Mouse (Mus musculus): ENCODE results near the gene Ndufa4l2. TPM values are rescaled to one million over a fixed set of nuclear protein-coding genes. Genes with fewer than 3 reads are reported as not detected.

Gene Ndufa4l2
- total RNA-seq (2018; cell fraction: chromatin; rRNA removed) = 1 to 10 TPM in 1 of 26 experiments, not detected in 25; 1.9 TPM
- total RNA-seq (2018; cell fraction: cytosol; rRNA removed) = not detected
- total RNA-seq (2018; cell fraction: nucleus; rRNA removed) = not detected
- not detected in 3 replicates for polyA plus RNA-seq (2018)

DNA sequence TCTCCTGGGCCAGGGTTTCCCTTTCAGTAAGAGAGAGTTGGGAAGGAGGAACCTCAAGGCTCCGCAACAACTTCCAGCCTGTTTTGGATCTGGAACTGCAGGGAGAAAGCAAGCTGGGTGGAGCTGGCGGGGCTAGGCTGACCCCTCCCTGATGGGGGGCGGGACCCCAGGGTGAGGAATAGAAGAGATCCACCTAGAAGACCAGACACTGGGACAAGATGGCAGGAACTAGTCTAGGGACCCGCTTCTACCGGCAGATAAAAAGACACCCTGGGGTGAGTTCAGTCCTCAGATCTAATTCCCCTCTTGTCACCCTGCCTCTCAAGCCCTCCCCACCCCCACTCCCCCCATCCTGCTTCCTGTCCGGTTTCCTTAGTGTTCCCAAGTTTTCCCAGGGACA is at the start of gene Ndufa4l2:
Gene Ndufa4l2, plus strand, starts transcription at position 204 of the 400 bp plus-strand sequence.
- no peaks in the 10 kb centered on the region; the same call in 1 of the 2 replicates for H3K36me3 ChIP-seq (ENCODE audit: inconsistent target)
- WGBS (ENCODE audit: missing documents) = 39% methylated on average over 5 of the region's 6 CpGs
- no peaks in the 10 kb centered on the region for H3K79me2 ChIP-seq (ENCODE audit: inconsistent target)
- no peak within 1 kb of the TSS for H3K27ac ChIP-seq
- no peak within 1 kb of the TSS for H3K4me3 ChIP-seq (ENCODE audit: inconsistent target)

- H3K79me2 ChIP-seq (ENCODE audit: inconsistent target) = no peaks in the 10 kb centered on the region
- WGBS (ENCODE audit: missing documents) = 6% methylated on average over 15 of the region's 15 CpGs
- H3K27ac ChIP-seq = no peak overlapping the region
- H3K36me3 ChIP-seq (ENCODE audit: inconsistent target) = peaks cover 34% of the 10 kb centered on the region
- no peak overlapping the region for H3K4me3 ChIP-seq (ENCODE audit: inconsistent target)
These were observed 43.3 kb upstream of the Ndufa4l2 start for GRCm38 (mm10) chr10:127471281-127471988.

- WGBS (ENCODE audit: missing documents) = 46% methylated on average over 9 of the region's 9 CpGs
- Histone ChIP-seq H3K79me2 (ENCODE audit: inconsistent target) (no peaks in the 10 kb centered on the region), H3K27ac (no peak overlapping the region), H3K4me3 (ENCODE audit: inconsistent target) (no peak overlapping the region), H3K36me3 (ENCODE audit: inconsistent target) (peaks cover 46% of the 10 kb centered on the region)
These were observed 42.0 kb upstream of the Ndufa4l2 start for GRCm38 (mm10) chr10:127472722-127473121.

DNA sequence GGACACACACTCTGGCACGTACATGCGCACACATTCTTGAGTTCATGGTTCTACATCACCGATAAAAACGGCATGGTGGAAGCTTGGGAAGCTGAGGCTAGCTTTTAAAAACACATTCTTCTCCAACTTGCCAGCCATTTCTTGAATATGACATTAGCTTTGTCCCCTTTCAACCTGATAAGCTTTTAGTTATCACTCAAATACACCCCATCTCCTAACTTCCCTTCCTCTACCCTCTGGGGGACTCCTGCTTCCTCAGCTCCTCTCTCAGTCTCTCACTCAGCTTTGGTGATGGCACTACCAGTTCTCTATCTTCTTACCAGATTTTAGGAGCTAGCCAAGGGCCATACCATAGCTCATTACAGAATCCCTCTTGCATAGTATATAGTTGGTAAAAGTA is 39.6 kb upstream of the Ndufa4l2 start:
- WGBS (ENCODE audit: missing documents) = 97% methylated on average over 4 of the region's 4 CpGs
- Histone ChIP-seq H3K79me2 (ENCODE audit: inconsistent target) (no peaks in the 10 kb centered on the region), H3K4me3 (ENCODE audit: inconsistent target) (no peak overlapping the region), H3K36me3 (ENCODE audit: inconsistent target) (peaks cover 42% of the 10 kb centered on the region), H3K27ac (no peak overlapping the region)

DNA sequence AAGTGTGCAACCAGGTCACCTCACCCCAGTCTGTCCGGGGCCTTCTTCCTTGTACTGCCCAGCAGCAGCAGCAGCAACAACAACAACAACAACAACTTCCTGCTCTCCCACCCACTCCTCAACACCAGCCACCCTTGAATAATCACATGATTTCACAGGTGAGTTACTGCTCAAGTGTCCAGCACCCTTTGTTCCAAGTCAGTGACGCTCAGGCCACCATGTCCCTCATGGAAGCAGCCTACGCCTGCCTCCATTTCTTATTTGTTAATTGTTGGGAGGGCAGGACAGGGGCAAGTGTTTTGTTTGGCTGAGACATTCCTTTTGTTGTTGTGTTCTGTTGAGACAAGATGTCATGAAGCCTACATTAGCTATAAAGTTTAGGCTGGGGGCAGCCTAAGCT is 38.2 kb upstream of the Ndufa4l2 start:
- Histone ChIP-seq H3K4me3 (ENCODE audit: inconsistent target) (no peak overlapping the region), H3K79me2 (ENCODE audit: inconsistent target) (no peaks in the 10 kb centered on the region), H3K27ac (no peak overlapping the region), H3K36me3 (ENCODE audit: inconsistent target) (peaks cover 42% of the 10 kb centered on the region)
- 97% methylated on average over 3 of the region's 3 CpGs for WGBS (ENCODE audit: missing documents)

DNA sequence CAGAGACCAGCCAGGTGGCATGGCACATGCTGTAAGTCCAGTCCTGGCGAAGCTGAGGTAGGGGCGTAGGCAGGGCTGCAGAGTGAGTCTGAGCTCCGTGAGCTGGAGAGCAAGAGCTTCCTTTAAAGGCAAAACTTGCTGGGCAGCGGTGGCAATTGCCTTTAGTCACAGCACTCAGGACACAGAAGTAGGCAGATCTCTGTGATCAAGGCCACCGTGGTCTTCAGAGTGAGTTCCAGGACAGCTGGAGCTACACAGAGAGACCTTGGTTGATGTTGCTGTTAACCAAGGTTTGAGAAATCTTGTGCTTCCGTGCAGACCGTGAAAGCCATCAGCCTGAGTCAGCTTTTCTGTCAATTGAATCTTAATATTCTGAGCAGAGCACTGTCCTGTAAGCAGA is 37.5 kb upstream of the Ndufa4l2 start:
- H3K36me3 ChIP-seq (ENCODE audit: inconsistent target) = peaks cover 42% of the 10 kb centered on the region
- H3K27ac ChIP-seq = no peak overlapping the region
- H3K4me3 ChIP-seq (ENCODE audit: inconsistent target) = no peak overlapping the region
- WGBS (ENCODE audit: missing documents) = 93% methylated on average over 7 of the region's 7 CpGs
- no peaks in the 10 kb centered on the region for H3K79me2 ChIP-seq (ENCODE audit: inconsistent target)

DNA sequence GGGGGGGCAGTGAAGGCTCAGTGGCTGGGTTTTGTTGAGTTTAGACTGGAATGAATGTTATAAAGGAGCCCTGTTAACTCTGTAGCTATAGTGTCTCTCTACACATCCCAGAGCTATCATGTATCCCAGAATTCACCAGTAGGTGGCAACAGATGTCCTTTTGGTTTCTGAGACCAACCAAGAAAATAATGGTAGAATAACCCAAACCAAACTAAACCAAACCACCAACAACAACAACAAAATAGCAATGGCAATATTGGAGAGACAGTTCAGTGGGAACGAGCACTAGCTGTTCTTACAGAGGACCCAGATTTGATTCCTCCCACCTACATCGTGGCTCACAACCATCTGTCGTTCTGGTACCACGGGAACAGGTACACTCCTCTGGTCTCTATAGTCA is 35.6 kb upstream of the Ndufa4l2 start:
- no peak overlapping the region for H3K4me3 ChIP-seq (ENCODE audit: inconsistent target)
- WGBS (ENCODE audit: missing documents) = 82% methylated on average over 3 of the region's 4 CpGs
- peaks cover 34% of the 10 kb centered on the region; the same call in 1 of the 2 replicates for H3K36me3 ChIP-seq (ENCODE audit: inconsistent target)
- no peaks in the 10 kb centered on the region for H3K79me2 ChIP-seq (ENCODE audit: inconsistent target)
- H3K27ac ChIP-seq = no peak overlapping the region

DNA sequence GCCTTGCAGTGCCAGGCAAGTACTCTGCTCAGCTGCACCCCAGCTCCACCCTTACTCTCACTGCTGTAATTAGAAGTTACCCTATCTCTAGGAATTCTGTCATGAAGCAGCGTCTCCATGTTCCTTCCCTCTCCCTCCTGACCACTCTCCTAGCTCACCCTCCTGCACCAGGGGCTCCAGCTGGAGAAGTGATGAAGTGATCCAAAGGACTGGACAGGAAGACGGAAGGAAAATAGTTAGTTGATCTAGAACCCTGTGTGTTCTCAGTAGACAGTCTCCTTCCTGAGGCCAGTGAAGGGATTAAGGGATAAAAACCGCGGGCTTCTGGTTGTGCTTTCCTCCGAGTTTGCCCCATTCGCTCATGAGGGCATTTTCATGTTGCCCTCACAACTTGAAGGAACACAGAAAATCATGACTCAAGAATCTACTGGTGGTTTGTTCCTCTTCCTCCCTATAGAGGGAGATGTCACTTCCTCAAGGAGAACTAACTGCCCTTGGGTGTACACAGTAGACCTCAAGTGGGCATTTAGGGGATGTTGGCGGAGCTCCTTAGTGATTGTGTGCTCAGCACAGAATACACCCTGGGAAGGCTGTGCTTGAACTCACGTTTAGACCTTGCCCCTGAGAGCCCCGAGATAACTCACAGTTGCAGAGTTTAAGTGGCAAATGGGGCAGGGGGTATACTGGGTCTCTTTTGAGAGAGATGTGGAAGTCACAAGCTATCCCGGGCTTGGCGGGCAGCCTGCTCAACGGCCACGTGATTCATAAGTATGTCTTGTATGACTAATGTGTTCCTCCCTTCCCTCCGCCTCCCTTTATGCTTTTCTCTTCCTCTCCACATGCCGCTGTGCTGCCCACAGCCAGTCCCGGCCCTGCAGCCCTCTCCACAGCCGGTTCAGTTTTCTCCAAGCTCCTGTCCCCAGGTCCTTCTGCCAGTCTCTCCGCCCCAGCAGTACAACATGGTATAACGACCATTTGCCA is 33.6 kb upstream of the Ndufa4l2 start:
- WGBS (ENCODE audit: missing documents) = 10% methylated on average over 19 of the region's 19 CpGs
- H3K4me3 ChIP-seq (ENCODE audit: inconsistent target) = peak overlapping the region; percentile 12
- peaks cover 33% of the 10 kb centered on the region; the same call in 1 of the 2 replicates for H3K36me3 ChIP-seq (ENCODE audit: inconsistent target)
- peak overlapping the region; percentile 95 for H3K27ac ChIP-seq
- H3K79me2 ChIP-seq (ENCODE audit: inconsistent target) = no peaks in the 10 kb centered on the region

- peaks cover 48% of the 10 kb centered on the region for H3K36me3 ChIP-seq (ENCODE audit: inconsistent target)
These were observed 29.5 kb upstream of the Ndufa4l2 start for GRCm38 (mm10) chr10:127485235-127485634.

GRCm38 (mm10) chr10:127488856-127489255 is 25.9 kb upstream of the Ndufa4l2 start:
- 89% methylated on average over 7 of the region's 7 CpGs for WGBS (ENCODE audit: missing documents)
- Histone ChIP-seq H3K27ac (no peak overlapping the region), H3K36me3 (ENCODE audit: inconsistent target) (peaks cover 79% of the 10 kb centered on the region), H3K4me3 (ENCODE audit: inconsistent target) (no peak overlapping the region), H3K79me2 (ENCODE audit: inconsistent target) (no peaks in the 10 kb centered on the region)

More at GRCm38 (mm10) chr10:127485235-127485634, 29.5 kb upstream of the Ndufa4l2 start:
- Histone ChIP-seq H3K27ac (peak overlapping the region; percentile 31), H3K4me3 (ENCODE audit: inconsistent target) (no peak overlapping the region), H3K79me2 (ENCODE audit: inconsistent target) (no peaks in the 10 kb centered on the region)
- 63% methylated on average over 10 of the region's 10 CpGs for WGBS (ENCODE audit: missing documents)

DNA sequence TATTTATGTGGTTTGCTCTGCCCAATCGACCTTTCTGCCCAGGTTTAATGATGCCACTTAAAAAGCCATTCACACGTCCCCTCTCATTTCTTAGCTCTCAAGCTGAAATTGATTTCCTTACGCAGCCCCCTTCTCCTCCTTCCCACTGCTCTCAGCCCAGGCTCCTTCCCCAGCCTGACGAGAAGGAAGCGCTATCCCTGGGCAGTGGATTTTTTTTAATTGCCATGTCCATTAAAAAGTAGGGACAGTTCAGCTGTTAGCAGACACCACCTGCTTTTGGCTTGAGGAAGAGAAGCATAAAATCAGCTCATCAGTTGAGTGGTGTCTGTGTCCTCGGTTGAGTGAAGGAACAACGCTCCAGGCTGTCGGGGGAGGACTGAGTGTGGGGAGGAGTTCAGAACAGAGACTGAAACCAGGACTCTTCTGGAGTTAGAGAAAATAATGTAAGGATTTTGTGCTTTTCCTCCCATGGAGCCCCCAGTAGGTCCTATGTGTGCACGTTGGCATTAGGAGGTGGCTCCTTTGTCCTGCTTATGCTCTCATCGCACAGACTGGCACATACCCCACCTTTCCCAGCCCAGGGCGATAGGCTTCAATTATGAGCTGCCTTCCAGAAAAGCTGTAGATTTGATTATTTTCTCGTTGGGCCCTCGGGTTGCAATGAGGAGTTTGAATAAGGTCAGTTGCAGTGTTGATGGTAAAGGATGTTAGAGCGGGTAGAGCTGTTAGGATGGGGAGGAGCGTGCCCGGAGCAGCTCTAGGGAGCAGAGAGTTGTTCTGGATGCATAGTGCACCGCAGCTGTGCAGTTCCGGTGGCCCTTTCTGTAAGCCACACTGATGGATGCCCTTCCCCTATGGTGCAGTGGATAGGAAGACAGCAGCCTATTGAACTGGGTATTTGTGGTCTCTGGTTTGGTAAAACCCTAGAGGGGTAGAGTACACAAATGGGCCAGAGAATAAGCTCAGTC is 24.3 kb upstream of the Ndufa4l2 start:
- Histone ChIP-seq H3K4me3 (ENCODE audit: inconsistent target) (no peak overlapping the region), H3K36me3 (ENCODE audit: inconsistent target) (peaks cover 85% of the 10 kb centered on the region), H3K27ac (no peak overlapping the region), H3K79me2 (ENCODE audit: inconsistent target) (no peaks in the 10 kb centered on the region)
- WGBS (ENCODE audit: missing documents) = 98% methylated on average over 18 of the region's 18 CpGs

- H3K36me3 ChIP-seq (ENCODE audit: inconsistent target) = peaks cover 85% of the 10 kb centered on the region
- H3K79me2 ChIP-seq (ENCODE audit: inconsistent target) = no peaks in the 10 kb centered on the region
- no peak overlapping the region for H3K4me3 ChIP-seq (ENCODE audit: inconsistent target)
- WGBS (ENCODE audit: missing documents) = 91% methylated on average over 8 of the region's 8 CpGs
- H3K27ac ChIP-seq = no peak overlapping the region
These were observed 23.6 kb upstream of the Ndufa4l2 start for GRCm38 (mm10) chr10:127491128-127491512.

DNA sequence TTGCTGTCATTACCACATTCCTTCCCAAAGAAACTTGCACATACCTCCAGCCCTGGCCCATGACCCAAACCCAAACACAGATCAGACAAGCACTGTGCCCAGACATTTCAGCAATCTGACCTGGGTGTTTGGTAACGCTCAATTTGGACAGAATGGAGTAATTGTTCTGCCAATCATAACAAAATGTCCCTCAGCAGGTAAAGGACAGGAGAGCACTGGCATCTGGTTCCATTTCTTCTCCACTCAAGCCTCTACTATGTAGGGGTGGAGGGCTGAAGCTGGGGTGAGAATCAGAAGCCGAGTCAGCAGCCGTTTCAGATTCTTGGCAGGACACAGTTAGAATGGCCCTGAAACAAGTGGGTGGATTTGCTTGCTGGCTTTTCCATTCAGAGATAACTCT is 22.6 kb upstream of the Ndufa4l2 start:
- Histone ChIP-seq H3K36me3 (ENCODE audit: inconsistent target) (peaks cover 93% of the 10 kb centered on the region), H3K4me3 (ENCODE audit: inconsistent target) (no peak overlapping the region), H3K79me2 (ENCODE audit: inconsistent target) (no peaks in the 10 kb centered on the region), H3K27ac (no peak overlapping the region)
- WGBS (ENCODE audit: missing documents) = 98% methylated on average over 3 of the region's 3 CpGs

DNA sequence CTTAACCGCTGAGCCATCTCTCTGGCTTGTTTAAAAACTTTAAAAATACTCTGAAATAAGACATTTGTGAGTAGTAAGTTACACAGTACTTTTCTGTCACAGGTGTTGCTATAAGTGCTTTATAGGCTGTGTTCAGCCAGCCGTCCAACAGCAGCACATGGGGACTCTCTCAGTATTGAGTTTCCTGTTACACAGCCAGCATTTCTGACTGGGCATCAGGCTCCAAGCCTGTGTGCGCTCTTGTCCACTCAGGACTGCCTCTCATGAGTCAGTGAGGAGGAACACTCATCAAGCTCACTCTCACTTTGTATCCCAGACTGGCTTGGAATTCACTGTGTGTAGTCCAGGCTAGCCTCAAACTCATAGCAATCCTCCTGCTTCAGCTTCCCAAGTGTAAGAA is 18.6 kb upstream of the Ndufa4l2 start:
- WGBS (ENCODE audit: missing documents) = 100% methylated on average over 3 of the region's 3 CpGs
- H3K4me3 ChIP-seq (ENCODE audit: inconsistent target) = no peak overlapping the region
- H3K79me2 ChIP-seq (ENCODE audit: inconsistent target) = no peaks in the 10 kb centered on the region
- H3K27ac ChIP-seq = no peak overlapping the region
- peaks cover 73% of the 10 kb centered on the region for H3K36me3 ChIP-seq (ENCODE audit: inconsistent target)
